ENCODE assay signal across 9 mouse cellular contexts in genomic region chr19:26834564-26834963, GRCm38 (mm10). TPM values are rescaled to one million over a fixed set of nuclear protein-coding genes. Genes with fewer than 3 reads are reported as not detected.
DNase-seq lines count a peak whose midpoint lies in the region.
"Had no signal": no experiment of that assay in that cellular context is flagged by ENCODE, and none has a peak within 500 bp of the region (broad histone marks: within the 10 kb centered on the region; RNA-seq: fewer than 3 reads in every experiment).

No protein-coding gene starts in this region.

- DNase-seq in cerebellum, adult 11 months, result peak; percentile 8
- no peak for DNase-seq in cerebellum, postnatal 4 days (ENCODE audit: low spot score in 2 of 2)
- DNase-seq in kidney, postnatal 10 days, result peak; percentile 31
- DNase-seq in kidney, adult 11 months, result no peak
- DNase-seq in A20 (ENCODE audit: low read depth, low spot score), result peak; percentile 16
- peak; percentile 23 for DNase-seq in cerebellum, adult 9-11 months
- DNase-seq in right cerebral cortex, adult 18-20 months, result no peak
- no peak for DNase-seq in adrenal gland, postnatal 4 days (ENCODE audit: low spot score in 2 of 2)
- DNase-seq: adrenal gland, postnatal 25 days had no signal

RNA-seq across cellular contexts. Expression of gene Gm815, which starts 51.1 kb away (rescaled TPM):
- total RNA-seq in adrenal gland, postnatal 4 days (2021), result not detected
- total RNA-seq: adrenal gland, postnatal 25 days had no signal

Comparison
In these comparisons a context has a peak if more than half of its experiments do, and no peak if none do; other contexts are left out.
1. DNase-seq: peak in cerebellum, adult 11 months (single experiment), kidney, postnatal 10 days (single experiment), A20 (single experiment) and cerebellum, adult 9-11 months (single experiment); none in cerebellum, postnatal 4 days (0 of 2), kidney, adult 11 months (single experiment), right cerebral cortex, adult 18-20 months (single experiment) and adrenal gland, postnatal 4 days (0 of 2).